In genomic region chr1:118642296-118642999, GRCm38 (mm10) we compare ENCODE assay signal across 17 mouse cellular contexts. TPM values are rescaled to one million over a fixed set of nuclear protein-coding genes. Genes with fewer than 3 reads are reported as not detected.
"Had no signal": no experiment of that assay in that cellular context is flagged by ENCODE, and none has a peak within 500 bp of the region (broad histone marks: within the 10 kb centered on the region; RNA-seq: fewer than 3 reads in every experiment).

No protein-coding gene starts in this region.

- H3K4me2 ChIP-seq: kidney, embryonic 15.5 days; limb, embryonic 12.5 days; limb, embryonic 15.5 days; liver, embryonic 11.5 days; lung, embryonic 14.5 days; midbrain, embryonic 11.5 days had no signal

- H3K27me3 ChIP-seq: kidney, embryonic 15.5 days; limb, embryonic 12.5 days; limb, embryonic 15.5 days had no signal

- H3K27ac ChIP-seq: kidney, embryonic 15.5 days; limb, embryonic 12.5 days; limb, embryonic 15.5 days; liver, embryonic 14.5 days; stomach, postnatal 0 days had no signal

- ATAC-seq: liver, postnatal 0 days had no signal

- H3K36me3 ChIP-seq: limb, embryonic 12.5 days; limb, embryonic 15.5 days had no signal

- H3K9ac ChIP-seq: kidney, embryonic 15.5 days; limb, embryonic 12.5 days; limb, embryonic 15.5 days; liver, embryonic 14.5 days; liver, postnatal 0 days; lung, embryonic 14.5 days had no signal

- H3K4me3 ChIP-seq: kidney, embryonic 15.5 days; limb, embryonic 12.5 days; limb, embryonic 15.5 days had no signal

- H3K9me3 ChIP-seq: kidney, embryonic 15.5 days; limb, embryonic 12.5 days; limb, embryonic 15.5 days had no signal

- DNase-seq: left cerebral cortex, postnatal 4 days; liver, postnatal 0 days; midbrain, embryonic 14.5 days; right cerebral cortex, postnatal 4 days; thymus, adult 2 months; thymus, postnatal 14 days; thymus, postnatal 4 days had no signal

- H3K4me1 ChIP-seq: kidney, embryonic 15.5 days; limb, embryonic 12.5 days; limb, embryonic 15.5 days had no signal

RNA-seq across cellular contexts. Expression of gene Tfcp2l1, which starts 14.7 kb away (rescaled TPM):
- total RNA-seq: megakaryocyte progenitor cell, adult 5-6 weeks; megakaryocyte-erythroid progenitor cell, adult 5-6 weeks had no signal
